Mouse (Mus musculus): ENCODE measurements around the gene Slc28a3.
A peak's percentile ranks its signal among the peaks of the same experiment; 100 is the strongest.

Slc28a3 gene

GRCm38 (mm10) chr13:58610716-58611115, at the start of gene Slc28a3:
Slc28a3 (minus strand) TSS chr13:58610877.
- no peak for DNase-seq (ENCODE audit: low spot score in 2 of 2)

GRCm38 (mm10) chr13:58657987-58658386, 47.3 kb upstream of the Slc28a3 start:
- DNase-seq (ENCODE audit: low spot score in 2 of 2), result no peak

- DNase-seq (ENCODE audit: low spot score in 2 of 2), result no peak
Measured at GRCm38 (mm10) chr13:58656885-58657284, 46.2 kb upstream of the Slc28a3 start.

- no peak for DNase-seq (ENCODE audit: low spot score in 2 of 2)
Measured at GRCm38 (mm10) chr13:58655552-58655951, 44.9 kb upstream of the Slc28a3 start.

- peak in 1 of 2 experiments; percentile 12 for DNase-seq (ENCODE audit: low spot score in 2 of 2)
Measured at GRCm38 (mm10) chr13:58640330-58640729, 29.7 kb upstream of the Slc28a3 start.

GRCm38 (mm10) chr13:58638950-58639349, 28.3 kb upstream of the Slc28a3 start:
- DNase-seq (ENCODE audit: low spot score in 2 of 2), result no peak

- DNase-seq (ENCODE audit: low spot score in 2 of 2), result peak in 1 of 2 experiments; percentile 13
Measured at GRCm38 (mm10) chr13:58637360-58638002, 26.8 kb upstream of the Slc28a3 start.

GRCm38 (mm10) chr13:58633887-58634286, 23.2 kb upstream of the Slc28a3 start:
- DNase-seq (ENCODE audit: low spot score in 2 of 2), result no peak

- DNase-seq (ENCODE audit: low spot score in 2 of 2), result no peak
Measured at GRCm38 (mm10) chr13:58630756-58631155, 20.1 kb upstream of the Slc28a3 start.

GRCm38 (mm10) chr13:58629365-58630050, 18.8 kb upstream of the Slc28a3 start:
- no peak for DNase-seq (ENCODE audit: low spot score in 2 of 2)

GRCm38 (mm10) chr13:58622647-58623046, 12.0 kb upstream of the Slc28a3 start:
- no peak for DNase-seq (ENCODE audit: low spot score in 2 of 2)

GRCm38 (mm10) chr13:58619301-58619700, 8.6 kb upstream of the Slc28a3 start:
- DNase-seq (ENCODE audit: low spot score in 2 of 2), result no peak

- DNase-seq (ENCODE audit: low spot score in 2 of 2), result no peak
Measured at GRCm38 (mm10) chr13:58610059-58610458, 618 bp downstream of the Slc28a3 start.

GRCm38 (mm10) chr13:58601201-58601855, 9.3 kb downstream of the Slc28a3 start:
- DNase-seq (ENCODE audit: low spot score in 2 of 2), result no peak

GRCm38 (mm10) chr13:58598578-58598977, 12.1 kb downstream of the Slc28a3 start:
- no peak for DNase-seq (ENCODE audit: low spot score in 2 of 2)

- DNase-seq (ENCODE audit: low spot score in 2 of 2), result peak in 1 of 2 experiments; percentile 24
Measured at GRCm38 (mm10) chr13:58593129-58593528, 17.5 kb downstream of the Slc28a3 start.

GRCm38 (mm10) chr13:58591912-58592311, 18.8 kb downstream of the Slc28a3 start:
- no peak for DNase-seq (ENCODE audit: low spot score in 2 of 2)

GRCm38 (mm10) chr13:58590630-58591029, 20.0 kb downstream of the Slc28a3 start:
- peak in 1 of 2 experiments; percentile 37 for DNase-seq (ENCODE audit: low spot score in 2 of 2)

- peak; percentile 49 to 71 for DNase-seq (ENCODE audit: low spot score in 2 of 2)
Measured at GRCm38 (mm10) chr13:58589517-58589858, 21.2 kb downstream of the Slc28a3 start.

GRCm38 (mm10) chr13:58588655-58589516, 21.8 kb downstream of the Slc28a3 start:
- DNase-seq (ENCODE audit: low spot score in 2 of 2), result no peak

- no peak for DNase-seq (ENCODE audit: low spot score in 2 of 2)
Measured at GRCm38 (mm10) chr13:58587962-58588361, 22.7 kb downstream of the Slc28a3 start.

- no peak for DNase-seq (ENCODE audit: low spot score in 2 of 2)
Measured at GRCm38 (mm10) chr13:58566181-58566580, 44.5 kb downstream of the Slc28a3 start.
